Mouse (Mus musculus) spleen, adult 2 months (tissue): Measurements from ENCODE around the gene Cant1. TPM values are rescaled to one million over a fixed set of nuclear protein-coding genes. Genes with fewer than 3 reads are reported as not detected.

Source experiments
- DNase-seq, 2 experiments: peaks; one replicate each; pipeline versions ENCODE4 v3.0.0 to v3.0.0-alpha.2; 2012 to 2021; ENCODE audit warnings: low spot score in 2 of 2, low read depth in 1 of 2
- H3K27ac ChIP-seq: fragments of 200-500 bp; 2 replicates; pipeline ENCODE4 v1.5.1; 2012; ENCODE audit warnings: low read length, inconsistent platforms; ENCODE audit not compliant: insufficient read depth
- H3K27me3 ChIP-seq: fragments of 200-500 bp; 2 replicates; pipeline ENCODE4 v1.6.1; 2012; ENCODE audit warnings: mild to moderate bottlenecking, moderate library complexity, low read length, inconsistent platforms; ENCODE audit not compliant: control insufficient read depth, insufficient read depth
- H3K36me3 ChIP-seq: fragments of 200-500 bp; 2 replicates; pipeline ENCODE4 v1.6.1; 2012; ENCODE audit warnings: mild to moderate bottlenecking, low read length, inconsistent platforms; ENCODE audit not compliant: control insufficient read depth, insufficient read depth
- H3K4me1 ChIP-seq: fragments of 200-500 bp; 2 replicates; pipeline ENCODE4 v1.6.1; 2011; ENCODE audit warnings: inconsistent platforms; ENCODE audit not compliant: control insufficient read depth, insufficient read depth, insufficient read length
- H3K4me3 ChIP-seq: fragments of 200-500 bp; 2 replicates; pipeline ENCODE4 v1.5.1; 2011; ENCODE audit warnings: mild to moderate bottlenecking, inconsistent platforms; ENCODE audit not compliant: insufficient read depth, insufficient read length; ENCODE audit errors: extremely low read depth
- CTCF ChIP-seq: fragments of 200-500 bp; IDR thresholded peaks from 2 replicates; pipeline ENCODE4 v1.5.1; 2011; ENCODE audit warnings: mild to moderate bottlenecking, inconsistent platforms; ENCODE audit not compliant: insufficient read depth, insufficient read length, insufficient replicate concordance; ENCODE audit errors: extremely low read depth
- POLR2A ChIP-seq: fragments of 200-500 bp; IDR thresholded peaks from 2 replicates; pipeline ENCODE4 v1.6.1; 2011; ENCODE audit warnings: low read depth, low read length, inconsistent platforms
- WGBS: fragments of 180-500 bp; shearing (Covaris S2); methylation state at CpG from one replicate; pipeline ENCODE4 v1.1.7; 2018; 5-methylcytosine and 5-hydroxymethylcytosine counted together
- polyA plus RNA-seq: library from polyadenylated mRNA; depleted of rRNA; stranded (reverse); fragments of >200 nt; gene quantifications from 2 replicates; pipeline ENCODE4 v1.2.3, GENCODE M21; 2012

Cant1 gene
- polyA plus RNA-seq, 1 experiment, result 42.7 TPM

GRCm38 (mm10) chr11:118455788-118456187 is 36.9 kb upstream of the Cant1 start:
- no peaks in the 10 kb centered on the region for H3K36me3 ChIP-seq
- peaks cover 12% of the 10 kb centered on the region for H3K4me1 ChIP-seq
- TF ChIP-seq POLR2A, result no peak
- no peak for TF ChIP-seq CTCF
- DNase-seq, result no peak
- 75% methylated on average over 6 of the region's 6 CpGs for WGBS
- H3K4me3 ChIP-seq, result no peak overlapping the region
- no peak overlapping the region for H3K27ac ChIP-seq
- H3K27me3 ChIP-seq, result no peaks in the 10 kb centered on the region

GRCm38 (mm10) chr11:118453886-118454671 is 35.2 kb upstream of the Cant1 start:
- 86% methylated on average over 11 of the region's 11 CpGs for WGBS
- Histone ChIP-seq H3K4me3 (no peak overlapping the region), H3K27ac (no peak overlapping the region), H3K36me3 (no peaks in the 10 kb centered on the region), H3K4me1 (peaks cover 5% of the 10 kb centered on the region; the same call in 1 of the 2 replicates), H3K27me3 (no peaks in the 10 kb centered on the region)
- no peak for DNase-seq
- TF ChIP-seq POLR2A (no peak), CTCF (no peak)

- Histone ChIP-seq H3K4me3 (no peak overlapping the region), H3K36me3 (no peaks in the 10 kb centered on the region), H3K27me3 (no peaks in the 10 kb centered on the region), H3K4me1 (no peaks in the 10 kb centered on the region; the same call in 1 of the 2 replicates), H3K27ac (no peak overlapping the region)
- no peak for DNase-seq
- 76% methylated on average over 2 of the region's 2 CpGs for WGBS
- TF ChIP-seq CTCF (no peak), POLR2A (no peak)
These were observed 34.1 kb upstream of the Cant1 start for GRCm38 (mm10) chr11:118452955-118453354.

GRCm38 (mm10) chr11:118451211-118451610 is 32.3 kb upstream of the Cant1 start:
- no peaks in the 10 kb centered on the region for H3K36me3 ChIP-seq
- no peak for DNase-seq
- WGBS, result 82% methylated on average over 6 of the region's 6 CpGs

GRCm38 (mm10) chr11:118448385-118448784 is 29.5 kb upstream of the Cant1 start:
- H3K27me3 ChIP-seq, result no peaks in the 10 kb centered on the region
- WGBS, result 89% methylated on average over 8 of the region's 8 CpGs

More at GRCm38 (mm10) chr11:118451211-118451610, 32.3 kb upstream of the Cant1 start:
- H3K4me1 ChIP-seq, result no peaks in the 10 kb centered on the region
- no peaks in the 10 kb centered on the region for H3K27me3 ChIP-seq
- TF ChIP-seq CTCF (no peak), POLR2A (no peak)
- no peak overlapping the region for H3K27ac ChIP-seq
- no peak overlapping the region for H3K4me3 ChIP-seq

GRCm38 (mm10) chr11:118447346-118447745 is 28.5 kb upstream of the Cant1 start:
- Histone ChIP-seq H3K4me1 (no peaks in the 10 kb centered on the region), H3K36me3 (no peaks in the 10 kb centered on the region), H3K27ac (no peak overlapping the region), H3K4me3 (no peak overlapping the region), H3K27me3 (no peaks in the 10 kb centered on the region)
- WGBS, result 89% methylated on average over 4 of the region's 4 CpGs
- DNase-seq, result no peak
- no peak for TF ChIP-seq CTCF
- TF ChIP-seq POLR2A, result no peak

More at GRCm38 (mm10) chr11:118448385-118448784, 29.5 kb upstream of the Cant1 start:
- Histone ChIP-seq H3K4me3 (no peak overlapping the region), H3K36me3 (no peaks in the 10 kb centered on the region), H3K27ac (no peak overlapping the region), H3K4me1 (no peaks in the 10 kb centered on the region)
- DNase-seq, result no peak
- TF ChIP-seq POLR2A (no peak), CTCF (no peak)

- TF ChIP-seq CTCF, result peak; percentile 89; the same call in 1 of the 2 replicates
- no peak for TF ChIP-seq POLR2A
- peak; percentile 34 to 53 for DNase-seq
- WGBS, result 12% methylated on average over 3 of the region's 3 CpGs
These were observed 27.0 kb upstream of the Cant1 start for GRCm38 (mm10) chr11:118445843-118446242.

More at GRCm38 (mm10) chr11:118445843-118446242, 27.0 kb upstream of the Cant1 start:
- Histone ChIP-seq H3K27ac (no peak overlapping the region), H3K36me3 (no peaks in the 10 kb centered on the region), H3K4me3 (no peak overlapping the region), H3K27me3 (no peaks in the 10 kb centered on the region), H3K4me1 (no peaks in the 10 kb centered on the region)
